Mouse (Mus musculus) kidney, embryonic 15.5 days (tissue): ENCODE measurements around the gene Gtpbp1. TPM values are rescaled to one million over a fixed set of nuclear protein-coding genes. Genes with fewer than 3 reads are reported as not detected.

Source experiments
- ATAC-seq: fragments of 200-750 bp; cut with Nextera tagmentation; replicated peaks from 2 replicates; pipeline ENCODE4 v1.8.0; 2017; ENCODE audit warnings: moderate TSS enrichment; ENCODE audit not compliant: low FRiP score
- H3K27ac ChIP-seq: fragments of 300-500 bp; sonication (generic); 2 replicates; pipeline ENCODE4 v1.5.1; 2015; ENCODE audit warnings: mild to moderate bottlenecking, inconsistent platforms
- H3K27me3 ChIP-seq: fragments of 300-500 bp; sonication (generic); 2 replicates; pipeline ENCODE4 v1.6.1; 2015; ENCODE audit warnings: inconsistent platforms
- H3K36me3 ChIP-seq: fragments of 300-500 bp; sonication (generic); 2 replicates; pipeline ENCODE4 v1.6.1; 2015; ENCODE audit warnings: inconsistent platforms
- H3K4me1 ChIP-seq: fragments of 300-500 bp; sonication (generic); 2 replicates; pipeline ENCODE4 v1.6.1; 2015; ENCODE audit warnings: inconsistent platforms
- H3K4me2 ChIP-seq: fragments of 300-500 bp; sonication (generic); 2 replicates; pipeline ENCODE4 v1.6.1; 2015; ENCODE audit warnings: moderate library complexity, mild to moderate bottlenecking, inconsistent platforms
- H3K4me3 ChIP-seq: fragments of 300-500 bp; sonication (generic); replicated peaks from 2 replicates; pipeline ENCODE4 v1.5.1; 2015; ENCODE audit warnings: mild to moderate bottlenecking, inconsistent platforms
- H3K9ac ChIP-seq: fragments of 300-500 bp; sonication (generic); 2 replicates; pipeline ENCODE4 v1.6.1; 2015; ENCODE audit warnings: mild to moderate bottlenecking, inconsistent platforms
- H3K9me3 ChIP-seq: fragments of 300-500 bp; sonication (generic); replicated peaks from 2 replicates; pipeline ENCODE4 v1.6.1; 2016; ENCODE audit warnings: inconsistent platforms
- WGBS: fragments of 180-500 bp; shearing (Covaris S2); methylation state at CpG from one replicate; pipeline ENCODE4 v1.1.7; 2015; ENCODE audit warnings: mixed read lengths; 5-methylcytosine and 5-hydroxymethylcytosine counted together
- polyA plus RNA-seq: library from polyadenylated mRNA; unstranded; fragments of >200 nt; fragmentation: Nextera tagmentation; extraction: Ambion mirVana; gene quantifications from 2 replicates; pipeline ENCODE4 v1.2.1, GENCODE M21; 2015

Gtpbp1 gene
- polyA plus RNA-seq, result 32.6 and 36.5 TPM in 2 replicates

DNA sequence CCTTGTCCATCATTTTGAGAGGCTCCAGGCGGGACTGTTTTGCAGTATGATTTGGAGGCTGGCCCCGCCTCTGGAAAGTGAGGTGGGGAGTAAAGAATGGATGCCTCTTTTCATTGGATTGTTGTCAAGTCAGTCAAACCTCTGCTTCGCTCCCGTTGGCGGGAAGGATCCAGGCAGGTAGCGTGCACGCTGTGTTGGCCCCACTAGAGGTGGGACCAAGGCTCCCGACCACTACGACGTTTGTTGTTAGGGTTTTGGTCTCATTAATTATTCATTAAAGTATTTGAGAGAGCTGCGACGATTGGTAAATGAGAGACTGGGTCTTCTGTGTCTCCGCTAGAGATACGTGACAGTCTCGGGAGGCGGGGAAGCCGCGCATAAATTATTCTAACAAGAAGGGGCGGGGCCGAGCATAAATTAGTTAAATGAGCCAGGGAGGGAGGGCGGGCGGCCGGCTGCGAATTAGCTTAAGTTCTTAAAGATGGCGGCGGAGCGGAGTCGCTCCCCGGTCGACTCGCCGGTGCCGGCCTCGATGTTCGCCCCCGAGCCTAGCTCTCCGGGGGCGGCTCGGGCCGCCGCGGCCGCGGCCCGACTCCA is at the start of gene Gtpbp1:
Gene Gtpbp1, plus strand, starts transcription at position 420 of the 597 bp plus-strand sequence.
- under 1% methylated on average over 45 of the region's 45 CpGs for WGBS
- Histone ChIP-seq H3K9ac (peak within 1 kb of the TSS; percentile 89), H3K36me3 (peaks cover 9% of the 10 kb centered on the region; the same call in 1 of the 2 replicates), H3K27me3 (no peaks in the 10 kb centered on the region), H3K4me3 (peak within 1 kb of the TSS; percentile 92), H3K27ac (peak within 1 kb of the TSS; percentile 85), H3K4me1 (peaks cover 47% of the 10 kb centered on the region), H3K9me3 (no peaks in the 10 kb centered on the region), H3K4me2 (peak within 1 kb of the TSS; percentile 97)
- ATAC-seq, result peak; percentile 96

DNA sequence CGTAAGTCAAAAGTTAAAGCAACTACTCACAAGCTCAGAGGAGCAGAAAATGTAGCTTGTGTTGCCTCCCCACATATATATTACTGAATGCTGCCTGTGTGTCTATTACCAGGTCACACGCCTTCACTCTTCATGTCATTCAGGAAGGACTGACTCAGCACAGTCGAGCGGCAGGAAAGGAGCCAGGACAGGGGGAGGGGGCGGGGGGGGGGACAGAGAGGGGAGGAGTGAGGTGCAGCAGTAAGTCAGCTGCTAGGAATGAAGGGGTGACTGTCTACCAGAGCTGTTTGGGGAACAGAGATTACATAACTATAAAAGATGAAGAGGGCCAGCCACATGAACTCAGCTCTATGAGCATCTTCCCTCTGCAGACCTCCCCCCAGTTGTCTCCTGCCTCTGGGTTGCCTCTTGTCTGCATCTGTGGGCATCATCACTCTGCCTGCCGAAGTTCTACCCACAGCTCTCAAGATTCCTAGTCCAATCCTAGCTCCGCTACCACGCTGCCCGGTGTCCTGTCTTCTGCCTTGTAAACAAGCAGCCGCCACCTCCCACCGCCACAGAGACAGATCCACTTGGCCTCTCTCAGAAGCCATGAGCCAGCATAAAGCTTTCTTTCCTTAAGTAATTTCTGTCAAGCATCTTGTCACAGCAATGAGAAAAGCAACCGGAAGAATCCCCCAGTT is 49.4 kb upstream of the Gtpbp1 start:
- H3K9me3 ChIP-seq, result no peaks in the 10 kb centered on the region
- no peak for ATAC-seq
- 63% methylated on average over 12 of the region's 12 CpGs for WGBS
- no peak overlapping the region for H3K27ac ChIP-seq
- peaks cover 12% of the 10 kb centered on the region for H3K36me3 ChIP-seq
- no peaks in the 10 kb centered on the region for H3K4me1 ChIP-seq
- H3K4me2 ChIP-seq, result no peak overlapping the region
- H3K27me3 ChIP-seq, result no peaks in the 10 kb centered on the region
- H3K9ac ChIP-seq, result no peak overlapping the region
- H3K4me3 ChIP-seq, result no peak overlapping the region

DNA sequence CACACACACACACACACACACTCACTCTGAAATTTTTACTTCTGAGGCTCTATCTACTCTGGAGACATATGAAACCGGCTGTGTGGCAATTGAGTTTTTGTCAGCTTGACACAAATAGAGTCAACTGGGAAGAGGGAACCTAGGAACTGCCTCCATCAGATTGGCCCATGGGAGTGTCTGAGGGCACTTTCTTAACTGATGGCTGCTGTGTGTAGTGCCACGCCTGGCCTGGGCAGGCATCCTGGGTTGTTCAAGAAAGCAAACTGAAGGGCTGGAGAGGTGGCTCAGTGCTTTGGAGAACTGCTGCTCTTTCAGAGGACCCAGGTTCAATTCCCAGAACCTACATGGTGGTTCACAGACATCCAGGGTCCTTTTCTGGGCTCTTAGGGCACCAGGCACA is 45.2 kb upstream of the Gtpbp1 start:
- no peak overlapping the region for H3K27ac ChIP-seq
- WGBS, result 88% methylated on average over 2 of the region's 2 CpGs
- no peak for ATAC-seq

DNA sequence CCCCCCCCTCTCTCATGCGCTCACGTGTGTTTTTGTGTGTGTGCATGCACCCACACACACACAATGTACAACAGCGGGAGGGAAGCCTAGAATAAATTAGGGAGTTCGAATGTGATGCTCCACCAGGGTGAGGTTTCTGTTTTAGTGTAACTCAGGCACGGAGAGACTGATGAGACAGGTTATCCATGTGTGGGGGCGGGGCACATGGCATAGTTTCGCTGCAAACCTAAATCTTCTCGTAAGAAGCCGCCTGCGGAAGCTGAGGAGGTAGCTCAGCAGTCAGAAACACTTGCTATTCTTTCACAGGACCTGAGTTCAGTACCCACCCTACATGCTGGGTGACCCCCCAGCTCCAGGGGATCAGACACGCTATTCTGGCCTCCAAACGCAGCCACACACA is 42.5 kb upstream of the Gtpbp1 start:
- no peak overlapping the region for H3K4me2 ChIP-seq
- 88% methylated on average over 12 of the region's 12 CpGs for WGBS

More for the DNA sequence above, 45.2 kb upstream of the Gtpbp1 start:
- H3K36me3 ChIP-seq, result peaks cover 10% of the 10 kb centered on the region; the same call in 1 of the 2 replicates
- H3K9me3 ChIP-seq, result no peaks in the 10 kb centered on the region
- no peaks in the 10 kb centered on the region for H3K27me3 ChIP-seq
- H3K9ac ChIP-seq, result no peak overlapping the region
- H3K4me1 ChIP-seq, result no peaks in the 10 kb centered on the region
- H3K4me2 ChIP-seq, result no peak overlapping the region
- no peak overlapping the region for H3K4me3 ChIP-seq

DNA sequence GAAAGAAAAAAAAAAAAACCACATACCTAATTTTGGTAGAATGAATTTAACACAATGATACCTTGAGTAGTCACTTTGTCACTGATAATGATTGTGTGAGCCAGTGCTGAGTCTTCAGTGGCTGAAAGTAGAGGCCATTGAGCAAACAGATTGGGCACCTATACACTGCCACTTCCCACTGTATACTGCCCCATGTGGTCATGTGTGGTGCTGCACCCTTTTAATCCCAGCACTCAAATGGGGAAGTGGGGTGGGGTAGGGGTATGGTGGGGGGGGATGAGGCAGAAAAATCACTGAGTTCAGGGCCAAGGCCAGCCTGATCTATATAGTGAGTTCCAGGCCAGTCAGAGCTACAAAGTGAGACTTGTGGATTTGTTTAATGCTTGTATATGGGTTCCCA is 40.1 kb upstream of the Gtpbp1 start:
- no peaks in the 10 kb centered on the region for H3K4me1 ChIP-seq
- no peak overlapping the region for H3K9ac ChIP-seq
- ATAC-seq, result no peak
- no peak overlapping the region for H3K4me3 ChIP-seq
- no peak overlapping the region for H3K27ac ChIP-seq
- H3K9me3 ChIP-seq, result no peaks in the 10 kb centered on the region
- H3K4me2 ChIP-seq, result no peak overlapping the region
- H3K36me3 ChIP-seq, result peaks cover 5% of the 10 kb centered on the region; the same call in 1 of the 2 replicates
- no peaks in the 10 kb centered on the region for H3K27me3 ChIP-seq

More for the DNA sequence above, 42.5 kb upstream of the Gtpbp1 start:
- Histone ChIP-seq H3K27ac (no peak overlapping the region), H3K9ac (no peak overlapping the region), H3K9me3 (no peaks in the 10 kb centered on the region), H3K4me3 (no peak overlapping the region), H3K36me3 (peaks cover 5% of the 10 kb centered on the region; the same call in 1 of the 2 replicates), H3K27me3 (no peaks in the 10 kb centered on the region), H3K4me1 (no peaks in the 10 kb centered on the region)
- no peak for ATAC-seq

DNA sequence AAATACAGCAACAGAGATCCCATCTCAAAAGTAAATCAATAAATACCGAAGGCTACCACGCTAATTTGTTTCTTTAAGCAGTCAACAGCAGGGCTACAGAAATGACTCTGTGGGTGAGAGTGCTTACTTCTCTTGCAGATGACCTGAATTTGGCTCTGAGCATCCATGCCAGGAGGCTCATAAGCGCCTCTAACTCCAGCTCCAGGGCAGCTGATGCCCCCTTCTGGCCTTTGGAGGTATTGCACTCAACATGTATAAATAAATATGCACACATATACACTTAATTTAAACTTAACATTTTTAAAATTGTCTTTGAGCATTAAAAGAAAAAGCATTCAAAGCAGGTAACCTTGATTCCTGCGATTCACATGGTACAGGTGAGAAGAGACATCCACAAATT is 39.2 kb upstream of the Gtpbp1 start:
- H3K27ac ChIP-seq, result no peak overlapping the region
- H3K4me3 ChIP-seq, result no peak overlapping the region
- no peak overlapping the region for H3K4me2 ChIP-seq
- 82% methylated on average over 4 of the region's 4 CpGs for WGBS
- H3K4me1 ChIP-seq, result no peaks in the 10 kb centered on the region
- H3K27me3 ChIP-seq, result no peaks in the 10 kb centered on the region
- no peaks in the 10 kb centered on the region for H3K9me3 ChIP-seq
- no peak overlapping the region for H3K9ac ChIP-seq
- no peak for ATAC-seq
- H3K36me3 ChIP-seq, result peaks cover 5% of the 10 kb centered on the region; the same call in 1 of the 2 replicates

DNA sequence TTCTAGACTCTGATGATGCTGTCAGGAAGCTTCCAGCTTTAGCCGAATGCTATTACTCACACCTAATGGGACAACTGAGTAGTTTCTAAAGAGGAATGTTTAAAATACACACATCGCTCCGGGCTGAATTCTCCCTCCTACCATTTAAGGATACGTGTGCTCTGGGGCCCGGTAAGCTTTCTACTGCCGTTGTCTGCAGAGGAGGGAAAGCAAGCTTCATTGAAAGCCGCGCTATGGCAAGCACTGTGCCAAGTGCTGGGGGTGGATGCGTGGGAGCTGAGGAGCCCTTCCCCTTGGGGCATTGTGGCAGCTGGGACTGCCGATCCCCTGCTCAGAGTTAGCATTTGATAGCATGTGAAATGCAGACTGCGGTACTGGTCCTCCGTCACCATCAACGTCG is 34.2 kb upstream of the Gtpbp1 start:
- H3K4me1 ChIP-seq, result peaks cover 11% of the 10 kb centered on the region
- no peak overlapping the region for H3K4me2 ChIP-seq
- no peak overlapping the region for H3K27ac ChIP-seq
- 91% methylated on average over 14 of the region's 14 CpGs for WGBS
- no peaks in the 10 kb centered on the region for H3K27me3 ChIP-seq
- H3K4me3 ChIP-seq, result no peak overlapping the region
- 0 out of 2 replicates have a peak, but pooled peaks cover 2% of the 10 kb centered on the region for H3K36me3 ChIP-seq
- no peak for ATAC-seq
- no peaks in the 10 kb centered on the region for H3K9me3 ChIP-seq
- H3K9ac ChIP-seq, result no peak overlapping the region

DNA sequence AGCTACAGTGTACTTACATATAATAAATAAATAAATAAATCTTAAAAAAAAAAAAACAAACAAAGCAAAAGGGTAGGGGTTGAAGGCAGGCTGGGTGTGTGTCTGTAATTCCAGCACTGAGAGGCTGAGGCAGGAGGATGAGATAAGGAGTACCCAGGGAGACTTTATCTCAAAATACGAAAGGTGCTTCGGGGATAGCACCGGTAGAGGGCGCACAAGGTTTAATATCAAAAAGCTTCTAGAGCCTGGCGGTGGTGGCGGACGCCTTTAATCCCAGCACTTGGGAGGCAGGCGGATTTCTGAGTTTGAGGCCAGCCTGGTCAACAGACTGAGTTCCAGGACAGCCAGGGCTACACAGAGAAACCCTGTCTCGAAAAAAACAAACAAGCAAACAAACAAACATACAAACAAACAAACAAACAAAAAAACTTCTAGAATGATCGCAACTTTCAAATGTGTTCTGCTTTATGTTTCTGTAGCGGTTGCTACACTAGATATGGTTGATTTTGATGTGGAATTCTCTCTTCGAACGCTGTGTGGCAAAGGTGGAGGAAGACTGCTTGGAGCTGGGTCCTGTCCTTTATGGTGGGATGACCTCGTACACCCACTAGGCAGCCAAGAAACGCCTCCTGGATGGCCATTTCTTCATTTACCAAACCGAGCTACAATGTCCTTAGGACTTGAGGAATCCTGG is 32.7 kb upstream of the Gtpbp1 start:
- peaks cover 11% of the 10 kb centered on the region for H3K4me1 ChIP-seq

DNA sequence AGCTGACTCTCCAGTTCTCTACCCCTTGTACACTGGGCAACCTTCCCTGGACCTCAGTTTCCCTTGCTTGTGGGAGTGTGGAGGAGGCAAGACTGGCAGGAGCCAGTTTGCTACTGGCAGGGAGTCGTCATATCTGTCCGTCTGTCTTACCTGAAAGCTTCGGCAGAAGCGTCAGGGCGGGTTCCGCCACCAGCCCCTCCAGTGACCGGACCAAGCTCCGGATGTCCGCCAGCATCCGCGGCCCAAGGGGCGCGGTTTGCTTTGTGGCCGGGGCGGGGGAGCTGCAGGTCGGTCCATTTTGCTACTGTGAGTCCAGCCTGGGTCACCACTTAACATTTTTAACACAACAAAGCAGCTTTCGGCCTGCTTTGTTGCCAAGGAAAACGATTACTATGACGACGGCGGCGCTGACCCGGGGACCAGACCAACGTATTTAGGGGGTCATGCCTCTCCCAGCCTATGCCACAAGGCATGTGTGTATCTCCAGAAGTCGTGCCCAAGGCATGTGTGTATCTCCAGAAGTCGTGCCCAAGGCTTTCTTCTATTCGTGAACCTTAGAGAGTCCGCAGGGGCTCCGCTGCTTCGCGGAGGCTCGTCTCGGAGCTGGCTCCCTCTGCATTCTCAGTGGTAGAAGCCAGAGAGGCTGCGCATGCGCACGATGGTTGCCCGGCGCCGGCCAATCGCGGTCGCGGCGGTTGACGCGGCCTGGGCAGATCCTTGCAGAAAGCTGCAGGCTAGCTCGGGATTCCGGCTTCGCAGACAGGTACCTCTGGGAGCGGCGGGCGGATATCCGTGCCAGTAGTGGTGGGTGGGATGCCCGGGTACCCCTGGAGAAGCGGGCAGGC is 31.9 kb upstream of the Gtpbp1 start, which contains the start of the genes Fam227a and Cby1:
Gene Fam227a, minus strand, starts transcription at position 426 of the 845 bp plus-strand sequence.
Gene Cby1, plus strand, starts transcription at position 669 of the 845 bp plus-strand sequence.
- H3K4me1 ChIP-seq, result peaks cover 11% of the 10 kb centered on the region
- under 1% methylated on average over 55 of the region's 55 CpGs for WGBS

More for the DNA sequence above, 32.7 kb upstream of the Gtpbp1 start:
- 2% methylated on average over 16 of the region's 16 CpGs for WGBS
- ATAC-seq, result peak; percentile 17
- Histone ChIP-seq H3K36me3 (peaks cover 17% of the 10 kb centered on the region), H3K4me2 (peak overlapping the region; percentile 88), H3K9ac (peak overlapping the region; percentile 76), H3K9me3 (no peaks in the 10 kb centered on the region), H3K27me3 (no peaks in the 10 kb centered on the region), H3K4me3 (peak overlapping the region; percentile 72), H3K27ac (peak overlapping the region; percentile 98)

DNA sequence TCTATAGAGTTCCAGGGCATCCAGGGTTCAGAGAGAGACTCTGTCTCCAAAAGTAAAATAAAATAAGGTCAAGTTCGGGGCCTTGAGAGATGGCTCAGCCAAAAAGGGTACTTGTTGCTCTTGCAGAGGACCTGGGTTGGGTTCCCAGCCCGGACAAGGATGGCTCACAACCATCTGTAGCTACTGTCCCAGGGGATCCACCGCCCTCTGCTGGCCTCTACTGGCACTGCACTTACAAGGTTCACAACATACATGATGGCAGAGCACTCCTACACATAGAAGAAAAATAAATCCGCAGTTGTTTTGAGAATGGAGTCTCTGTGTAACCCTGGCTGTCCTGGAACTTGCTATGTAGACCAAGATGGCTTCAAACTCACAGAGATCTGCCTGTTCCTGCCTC is 28.8 kb upstream of the Gtpbp1 start:
- H3K4me3 ChIP-seq, result no peak overlapping the region
- peaks cover 39% of the 10 kb centered on the region for H3K36me3 ChIP-seq
- no peak overlapping the region for H3K27ac ChIP-seq
- no peak overlapping the region for H3K9ac ChIP-seq
- no peaks in the 10 kb centered on the region for H3K27me3 ChIP-seq
- no peaks in the 10 kb centered on the region for H3K9me3 ChIP-seq
- H3K4me1 ChIP-seq, result peaks cover 11% of the 10 kb centered on the region
- WGBS, result 74% methylated on average over 4 of the region's 4 CpGs
- no peak overlapping the region for H3K4me2 ChIP-seq
- no peak for ATAC-seq

More for the DNA sequence above, 31.9 kb upstream of the Gtpbp1 start, which contains the start of the genes Fam227a and Cby1:
- H3K9ac ChIP-seq, result peak within 1 kb of the TSS; percentile 76
- peak within 1 kb of the TSS; percentile 98 for H3K27ac ChIP-seq
- H3K9me3 ChIP-seq, result no peaks in the 10 kb centered on the region
- no peaks in the 10 kb centered on the region for H3K27me3 ChIP-seq
- peak within 1 kb of the TSS; percentile 72 for H3K4me3 ChIP-seq
- H3K36me3 ChIP-seq, result peaks cover 24% of the 10 kb centered on the region
- H3K4me2 ChIP-seq, result peak within 1 kb of the TSS; percentile 88
- ATAC-seq, result peak; percentile 93

DNA sequence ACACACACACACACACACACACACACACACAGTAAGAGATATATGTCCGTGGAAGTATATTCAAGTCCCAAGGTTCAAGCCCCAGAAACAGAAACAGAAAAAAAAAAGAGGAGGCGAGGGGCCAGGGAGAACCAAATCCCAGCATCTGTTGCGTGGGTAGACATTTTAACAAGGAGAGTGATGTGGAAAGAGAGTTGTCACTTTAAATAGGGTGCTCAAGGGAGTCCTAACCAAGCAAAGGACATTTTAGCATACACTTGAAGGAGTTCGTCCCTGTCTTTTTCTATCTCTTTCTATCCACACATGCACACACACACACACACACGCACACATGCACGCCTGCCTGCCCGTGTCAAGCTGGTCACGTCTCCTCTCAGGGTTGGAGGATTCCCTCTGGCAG is 26.0 kb upstream of the Gtpbp1 start:
- H3K27me3 ChIP-seq, result no peaks in the 10 kb centered on the region
- no peak overlapping the region for H3K4me2 ChIP-seq
- ATAC-seq, result no peak
- no peak overlapping the region for H3K27ac ChIP-seq
- no peak overlapping the region for H3K9ac ChIP-seq
- H3K4me3 ChIP-seq, result no peak overlapping the region
- H3K4me1 ChIP-seq, result peaks cover 2% of the 10 kb centered on the region
- WGBS, result 93% methylated on average over 8 of the region's 8 CpGs
- H3K9me3 ChIP-seq, result no peaks in the 10 kb centered on the region
- H3K36me3 ChIP-seq, result peaks cover 42% of the 10 kb centered on the region
